Mouse (Mus musculus): ENCODE results near the gene Glis1. TPM values are rescaled to one million over a fixed set of nuclear protein-coding genes. Genes with fewer than 3 reads are reported as not detected.
A peak's percentile ranks its signal among the peaks of the same experiment; 100 is the strongest.

Glis1 gene
- polyA plus RNA-seq, 1 experiment from 2014 or later, result 1.7 TPM

DNA sequence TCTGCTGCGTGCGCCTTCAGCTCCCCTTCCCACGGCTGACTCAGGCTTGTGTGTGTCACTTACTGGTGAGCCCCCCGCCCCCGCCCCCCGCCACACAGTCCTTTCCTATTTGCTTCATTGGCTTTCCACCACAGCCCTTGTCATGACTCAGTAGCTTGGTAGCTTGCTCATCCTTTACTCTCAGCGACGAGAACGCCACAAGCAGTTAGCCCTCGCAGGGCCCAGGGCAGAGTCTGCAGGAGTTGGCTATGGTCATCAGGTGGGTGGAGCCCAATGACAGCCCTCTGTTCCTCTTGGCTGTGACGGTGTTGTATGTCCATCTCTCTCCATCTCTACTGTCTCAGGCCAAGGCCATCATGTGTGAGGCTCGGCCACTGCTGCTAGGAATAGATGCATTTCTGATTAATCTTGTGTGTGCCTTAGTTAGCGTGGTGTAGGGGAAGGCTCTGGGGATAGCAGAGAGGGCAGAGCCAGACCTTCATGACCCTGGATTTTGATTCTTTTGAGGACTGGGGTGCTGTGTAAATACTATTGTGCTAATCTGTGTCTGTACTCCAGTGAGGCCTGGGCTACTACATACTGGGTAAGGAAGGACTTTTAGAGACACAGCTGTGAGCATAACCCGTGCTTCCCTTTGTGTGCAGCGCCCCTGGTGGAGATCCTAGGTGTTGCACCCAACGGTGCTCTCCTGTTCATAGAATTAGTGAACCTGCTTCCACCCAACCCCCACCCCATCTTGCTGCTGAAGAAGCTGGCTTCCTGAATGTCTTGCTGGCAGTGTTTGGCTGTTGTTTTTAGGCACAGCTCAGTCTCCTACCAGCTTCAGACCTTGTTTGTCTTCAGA is 19.0 kb downstream of the Glis1 start:
- no peaks in the 10 kb centered on the region; the same call in 1 of the 2 replicates for H3K4me1 ChIP-seq
- H3K27me3 ChIP-seq, result no peaks in the 10 kb centered on the region; the same call in 1 of the 2 replicates
- H3K9ac ChIP-seq, result no peak overlapping the region
- ATAC-seq (ENCODE audit: borderline replicate concordance, extremely low read depth, low FRiP score, low TSS enrichment), result peak; percentile 19; the same call in 1 of the 2 replicates
- no peaks in the 10 kb centered on the region for H3K9me3 ChIP-seq
- no peak overlapping the region for H3K4me3 ChIP-seq
- no peaks in the 10 kb centered on the region for H3K36me3 ChIP-seq
- 60% methylated on average over 16 of the region's 16 CpGs for WGBS
- H3K4me2 ChIP-seq, result no peak overlapping the region
- no peak overlapping the region for H3K27ac ChIP-seq

DNA sequence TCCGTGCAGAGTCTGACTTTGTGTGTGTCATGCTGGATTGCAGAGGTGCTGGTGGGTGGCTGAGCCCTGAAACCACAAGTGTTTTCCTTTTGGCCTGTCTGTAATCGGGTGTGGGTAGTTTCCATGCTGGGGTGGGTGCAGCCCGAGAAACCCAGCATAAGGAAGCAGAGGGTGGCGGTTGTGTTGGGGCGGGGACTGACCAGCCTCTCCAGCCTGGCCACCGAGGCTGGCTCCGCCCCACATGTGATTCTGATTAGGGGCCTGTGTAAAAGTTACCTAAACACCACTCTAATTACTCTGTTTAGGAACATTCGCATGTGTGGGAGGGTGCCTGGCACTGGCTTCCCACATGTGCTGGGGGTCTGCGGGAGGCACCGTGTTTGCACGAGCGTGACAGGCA is 23.2 kb downstream of the Glis1 start:
- Histone ChIP-seq H3K4me1 (no peaks in the 10 kb centered on the region; the same call in 1 of the 2 replicates), H3K9ac (no peak overlapping the region), H3K27ac (no peak overlapping the region), H3K4me3 (no peak overlapping the region), H3K36me3 (no peaks in the 10 kb centered on the region), H3K27me3 (no peaks in the 10 kb centered on the region), H3K9me3 (no peaks in the 10 kb centered on the region), H3K4me2 (no peak overlapping the region)
- WGBS, result 43% methylated on average over 12 of the region's 12 CpGs
- ATAC-seq (ENCODE audit: borderline replicate concordance, extremely low read depth, low FRiP score, low TSS enrichment), result no peak

- no peaks in the 10 kb centered on the region for H3K36me3 ChIP-seq
- H3K27me3 ChIP-seq, result no peaks in the 10 kb centered on the region
- 62% methylated on average over 17 of the region's 17 CpGs for WGBS
- no peak for ATAC-seq (ENCODE audit: borderline replicate concordance, extremely low read depth, low FRiP score, low TSS enrichment)
- H3K9ac ChIP-seq, result no peak overlapping the region
- no peaks in the 10 kb centered on the region; the same call in 1 of the 2 replicates for H3K4me1 ChIP-seq
- H3K27ac ChIP-seq, result no peak overlapping the region
- H3K9me3 ChIP-seq, result no peaks in the 10 kb centered on the region
- H3K4me2 ChIP-seq, result no peak overlapping the region
- H3K4me3 ChIP-seq, result no peak overlapping the region
Measured at GRCm38 (mm10) chr4:107458907-107459306, 24.5 kb downstream of the Glis1 start.

GRCm38 (mm10) chr4:107459461-107459860 is 25.1 kb downstream of the Glis1 start:
- H3K4me3 ChIP-seq, result no peak overlapping the region
- WGBS, result 76% methylated on average over 2 of the region's 2 CpGs
- H3K36me3 ChIP-seq, result no peaks in the 10 kb centered on the region
- ATAC-seq (ENCODE audit: borderline replicate concordance, extremely low read depth, low FRiP score, low TSS enrichment), result no peak
- no peak overlapping the region for H3K4me2 ChIP-seq
- no peaks in the 10 kb centered on the region for H3K27me3 ChIP-seq
- no peaks in the 10 kb centered on the region for H3K9me3 ChIP-seq
- no peak overlapping the region for H3K9ac ChIP-seq
- no peaks in the 10 kb centered on the region; the same call in 1 of the 2 replicates for H3K4me1 ChIP-seq
- no peak overlapping the region for H3K27ac ChIP-seq

GRCm38 (mm10) chr4:107460468-107460867 is 26.1 kb downstream of the Glis1 start:
- ATAC-seq (ENCODE audit: borderline replicate concordance, extremely low read depth, low FRiP score, low TSS enrichment), result no peak
- Histone ChIP-seq H3K9me3 (no peaks in the 10 kb centered on the region), H3K4me1 (no peaks in the 10 kb centered on the region; the same call in 1 of the 2 replicates), H3K4me3 (no peak overlapping the region), H3K27ac (no peak overlapping the region), H3K27me3 (no peaks in the 10 kb centered on the region), H3K4me2 (no peak overlapping the region), H3K36me3 (no peaks in the 10 kb centered on the region), H3K9ac (no peak overlapping the region)
- WGBS, result 69% methylated on average over 11 of the region's 11 CpGs

- no peaks in the 10 kb centered on the region for H3K36me3 ChIP-seq
- no peak overlapping the region for H3K4me3 ChIP-seq
- H3K4me1 ChIP-seq, result 0 out of 2 replicates have a peak, but pooled peaks cover 6% of the 10 kb centered on the region
- H3K27ac ChIP-seq, result no peak overlapping the region
- H3K27me3 ChIP-seq, result no peaks in the 10 kb centered on the region
- no peak overlapping the region for H3K4me2 ChIP-seq
- H3K9ac ChIP-seq, result no peak overlapping the region
- no peaks in the 10 kb centered on the region for H3K9me3 ChIP-seq
- WGBS, result 66% methylated on average over 7 of the region's 7 CpGs
- no peak for ATAC-seq (ENCODE audit: borderline replicate concordance, extremely low read depth, low FRiP score, low TSS enrichment)
Measured at GRCm38 (mm10) chr4:107467831-107468230, 33.4 kb downstream of the Glis1 start.

DNA sequence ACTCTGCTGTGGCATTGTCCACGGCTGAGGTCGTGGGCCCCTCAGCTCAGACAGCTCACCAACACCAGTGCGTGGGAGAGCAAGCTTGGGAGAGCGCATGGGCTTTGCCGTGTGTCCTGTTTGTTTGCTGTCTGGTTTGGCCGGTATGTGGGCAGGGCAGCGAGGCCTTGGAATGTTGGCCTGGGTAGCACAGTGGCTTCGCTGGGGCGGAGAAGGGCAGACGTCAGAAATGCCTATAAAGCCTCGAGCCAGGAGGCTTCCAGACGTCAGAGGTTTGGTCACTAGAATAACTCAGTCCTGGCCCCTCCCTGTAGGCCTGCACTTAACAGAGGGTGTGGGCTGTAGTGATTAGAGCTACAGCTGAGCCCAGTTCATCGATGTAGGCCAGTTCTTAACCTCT is 33.9 kb downstream of the Glis1 start:
- Histone ChIP-seq H3K27me3 (no peaks in the 10 kb centered on the region), H3K4me2 (no peak overlapping the region), H3K9ac (no peak overlapping the region), H3K4me3 (no peak overlapping the region), H3K27ac (no peak overlapping the region), H3K4me1 (0 out of 2 replicates have a peak, but pooled peaks cover 6% of the 10 kb centered on the region), H3K36me3 (no peaks in the 10 kb centered on the region), H3K9me3 (no peaks in the 10 kb centered on the region)
- ATAC-seq (ENCODE audit: borderline replicate concordance, extremely low read depth, low FRiP score, low TSS enrichment), result no peak
- whole genome bisulfite sequencing, result 32% methylated on average over 13 of the region's 13 CpGs

DNA sequence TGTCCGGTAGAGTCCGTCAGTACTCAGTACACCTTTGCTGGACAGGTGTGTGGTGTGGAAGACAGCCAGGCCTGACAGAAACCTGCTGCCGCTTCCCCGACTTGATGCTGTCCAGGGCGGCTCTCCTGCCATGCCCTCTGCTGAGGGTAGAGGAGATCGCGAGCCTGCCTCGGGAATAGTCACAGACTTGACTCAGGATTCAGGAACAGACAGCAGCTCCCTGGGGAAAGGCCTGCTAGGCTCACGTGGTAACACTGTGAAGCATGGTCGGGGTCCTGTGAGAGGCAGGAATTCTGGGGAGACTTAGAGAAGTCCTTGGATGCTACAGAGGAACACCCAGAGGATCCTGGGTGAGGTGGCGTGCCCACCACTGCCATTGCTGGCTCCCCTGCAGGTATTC is 34.4 kb downstream of the Glis1 start:
- no peaks in the 10 kb centered on the region for H3K9me3 ChIP-seq
- no peak overlapping the region for H3K4me2 ChIP-seq
- H3K4me1 ChIP-seq, result 0 out of 2 replicates have a peak, but pooled peaks cover 6% of the 10 kb centered on the region
- 61% methylated on average over 11 of the region's 11 CpGs for WGBS
- H3K27me3 ChIP-seq, result no peaks in the 10 kb centered on the region
- no peak overlapping the region for H3K9ac ChIP-seq
- no peak overlapping the region for H3K4me3 ChIP-seq
- no peak overlapping the region for H3K27ac ChIP-seq
- no peaks in the 10 kb centered on the region for H3K36me3 ChIP-seq
- no peak for ATAC-seq (ENCODE audit: borderline replicate concordance, extremely low read depth, low FRiP score, low TSS enrichment)

DNA sequence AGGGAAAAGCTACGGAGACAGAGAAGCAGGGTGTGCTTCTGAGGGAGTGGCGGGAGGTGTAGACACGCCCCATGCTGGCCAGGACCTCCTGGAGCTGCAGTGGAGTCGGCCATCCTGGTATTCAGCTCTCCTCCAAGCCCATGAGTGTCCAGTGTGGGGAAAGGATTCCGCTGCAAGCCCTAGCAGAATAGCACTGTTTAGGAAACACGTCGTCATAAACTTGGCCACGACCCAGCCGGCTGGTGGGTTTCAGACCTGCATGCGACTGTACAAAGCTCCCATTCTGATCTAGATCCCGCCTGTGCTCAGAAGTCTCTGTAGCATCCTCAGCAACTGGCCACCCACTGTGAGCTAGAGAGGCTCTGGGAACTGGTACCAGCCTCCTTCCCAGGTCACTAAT is 41.9 kb downstream of the Glis1 start:
- Histone ChIP-seq H3K27me3 (no peaks in the 10 kb centered on the region), H3K9me3 (no peaks in the 10 kb centered on the region), H3K4me2 (no peak overlapping the region), H3K9ac (no peak overlapping the region), H3K4me1 (peaks cover 17% of the 10 kb centered on the region; the same call in 1 of the 2 replicates), H3K4me3 (no peak overlapping the region), H3K36me3 (no peaks in the 10 kb centered on the region), H3K27ac (no peak overlapping the region)
- WGBS, result 33% methylated on average over 11 of the region's 11 CpGs
- ATAC-seq (ENCODE audit: borderline replicate concordance, extremely low read depth, low FRiP score, low TSS enrichment), result peak; percentile 56; the same call in 1 of the 2 replicates

GRCm38 (mm10) chr4:107479015-107479414 is 44.6 kb downstream of the Glis1 start:
- no peak overlapping the region for H3K4me2 ChIP-seq

GRCm38 (mm10) chr4:107482541-107482940 is 48.1 kb downstream of the Glis1 start:
- no peak for ATAC-seq (ENCODE audit: borderline replicate concordance, extremely low read depth, low FRiP score, low TSS enrichment)
- WGBS, result 61% methylated on average over 2 of the region's 2 CpGs
- H3K4me2 ChIP-seq, result no peak overlapping the region

More at GRCm38 (mm10) chr4:107479015-107479414, 44.6 kb downstream of the Glis1 start:
- Histone ChIP-seq H3K9ac (no peak overlapping the region), H3K36me3 (no peaks in the 10 kb centered on the region), H3K27ac (no peak overlapping the region), H3K4me3 (no peak overlapping the region), H3K27me3 (no peaks in the 10 kb centered on the region), H3K9me3 (no peaks in the 10 kb centered on the region), H3K4me1 (peaks cover 17% of the 10 kb centered on the region; the same call in 1 of the 2 replicates)
- ATAC-seq (ENCODE audit: borderline replicate concordance, extremely low read depth, low FRiP score, low TSS enrichment), result no peak
- WGBS, result 68% methylated on average over 5 of the region's 5 CpGs

DNA sequence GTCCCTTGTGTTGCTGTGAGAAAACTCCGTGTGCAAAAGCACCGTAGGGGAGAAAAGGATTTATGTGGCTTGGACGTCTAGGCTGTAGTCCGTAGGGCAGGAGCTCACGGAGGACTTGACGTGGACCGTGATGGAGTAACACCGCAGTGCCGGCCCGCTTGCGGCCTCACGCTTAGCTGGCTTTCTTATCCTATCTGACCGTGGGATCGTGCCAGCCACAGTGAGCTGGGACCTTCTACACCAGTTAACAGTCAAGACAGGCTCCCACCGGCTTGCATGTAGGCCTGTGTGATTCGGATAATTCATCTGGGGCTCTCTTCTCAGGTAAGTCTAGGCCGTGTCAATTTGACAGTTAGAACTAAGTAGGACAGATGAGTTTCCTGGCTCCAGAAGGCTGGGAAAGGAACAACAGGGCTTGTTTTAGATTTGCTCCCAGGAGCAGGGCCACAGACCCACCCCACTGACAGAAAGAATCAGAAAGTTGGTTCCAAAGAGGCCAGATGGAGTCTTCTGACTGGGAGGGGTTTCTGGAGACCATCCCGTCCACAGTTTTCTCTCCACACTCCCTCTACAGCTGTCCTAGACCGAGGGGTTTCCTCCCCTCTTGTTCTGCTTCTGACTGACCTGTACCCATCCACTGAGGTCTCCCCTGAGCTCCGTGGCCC is 49.3 kb downstream of the Glis1 start:
- H3K9ac ChIP-seq, result no peak overlapping the region
- ATAC-seq (ENCODE audit: borderline replicate concordance, extremely low read depth, low FRiP score, low TSS enrichment), result no peak
- no peak overlapping the region for H3K4me3 ChIP-seq
- no peak overlapping the region for H3K27ac ChIP-seq
- no peak overlapping the region for H3K4me2 ChIP-seq
- no peaks in the 10 kb centered on the region for H3K9me3 ChIP-seq
- 0 out of 2 replicates have a peak, but pooled peaks cover 5% of the 10 kb centered on the region for H3K4me1 ChIP-seq
- H3K36me3 ChIP-seq, result no peaks in the 10 kb centered on the region
- no peaks in the 10 kb centered on the region for H3K27me3 ChIP-seq
- WGBS, result 89% methylated on average over 20 of the region's 20 CpGs

More at GRCm38 (mm10) chr4:107482541-107482940, 48.1 kb downstream of the Glis1 start:
- Histone ChIP-seq H3K4me3 (no peak overlapping the region), H3K36me3 (no peaks in the 10 kb centered on the region), H3K27ac (no peak overlapping the region), H3K4me1 (0 out of 2 replicates have a peak, but pooled peaks cover 5% of the 10 kb centered on the region), H3K9ac (no peak overlapping the region), H3K27me3 (no peaks in the 10 kb centered on the region), H3K9me3 (no peaks in the 10 kb centered on the region)

Data from lung, embryonic 15.5 days (tissue).